ENCODE assay signal across 19 mouse cellular contexts in the genomic region with DNA sequence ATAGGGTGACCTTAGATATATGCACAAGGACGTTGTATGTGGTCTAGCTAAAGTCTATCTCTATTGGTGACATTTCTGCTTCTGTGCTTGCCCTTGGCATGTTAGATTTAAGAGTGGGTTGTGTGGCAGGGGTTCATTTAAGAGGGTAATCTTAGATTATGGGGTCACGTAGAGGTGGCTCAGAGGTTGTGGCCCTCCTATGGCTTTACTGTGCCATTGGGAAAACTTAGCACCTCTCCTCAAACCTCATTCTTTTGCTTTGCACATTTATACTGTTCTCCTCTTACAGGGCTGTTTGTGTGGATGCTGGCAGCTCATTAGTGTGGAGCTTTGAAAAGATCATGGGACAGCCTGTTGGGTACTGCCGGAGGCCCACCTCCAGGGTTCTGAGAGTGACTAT. TPM values are rescaled to one million over a fixed set of nuclear protein-coding genes. Genes with fewer than 3 reads are reported as not detected.
DNase-seq lines count a peak whose midpoint lies in the region; ATAC-seq and TF ChIP-seq lines count a peak whose summit lies in the region.
"Had no signal": no experiment of that assay in that cellular context is flagged by ENCODE, and none has a peak within 500 bp of the region (broad histone marks: within the 10 kb centered on the region; RNA-seq: fewer than 3 reads in every experiment).

No protein-coding gene starts in this region.

- no peak overlapping the region for H3K27ac ChIP-seq in limb, embryonic 12.5 days
- H3K27ac ChIP-seq: embryonic facial prominence, embryonic 10.5 days; embryonic facial prominence, embryonic 12.5 days; forebrain, embryonic 13.5 days; forebrain, embryonic 15.5 days had no signal

- no peak overlapping the region for H3K4me2 ChIP-seq in limb, embryonic 12.5 days
- H3K4me2 ChIP-seq: embryonic facial prominence, embryonic 12.5 days; forebrain, embryonic 13.5 days; forebrain, embryonic 15.5 days had no signal

- ATAC-seq in limb, embryonic 12.5 days (ENCODE audit: insufficient number of reproducible peaks, insufficient read depth, low FRiP score, low TSS enrichment, low read depth) = peak; percentile 71; the same call in 1 of the 2 replicates
- ATAC-seq: forebrain, embryonic 13.5 days; forebrain, embryonic 15.5 days; forebrain, postnatal 0 days had no signal

- H3K9me3 ChIP-seq in limb, embryonic 12.5 days = no peaks in the 10 kb centered on the region
- H3K9me3 ChIP-seq: embryonic facial prominence, embryonic 10.5 days; embryonic facial prominence, embryonic 12.5 days; forebrain, embryonic 13.5 days; forebrain, embryonic 15.5 days had no signal

- H3K27me3 ChIP-seq in limb, embryonic 12.5 days = peaks cover 4% of the 10 kb centered on the region; the same call in 1 of the 2 replicates
- H3K27me3 ChIP-seq: embryonic facial prominence, embryonic 12.5 days; forebrain, embryonic 13.5 days had no signal

- no peaks in the 10 kb centered on the region for H3K36me3 ChIP-seq in limb, embryonic 12.5 days
- H3K36me3 ChIP-seq: embryonic facial prominence, embryonic 10.5 days; embryonic facial prominence, embryonic 12.5 days; forebrain, embryonic 15.5 days had no signal

- TF ChIP-seq POLR2A in brain, embryonic 14.5 days (IDR thresholded peaks at IDR 0.05; ENCODE audit: borderline replicate concordance, extremely low read depth, insufficient read depth, insufficient read length, poor library complexity, severe bottlenecking) = no peak

- H3K9ac ChIP-seq in limb, embryonic 12.5 days (replicated peaks) = no peak overlapping the region
- H3K9ac ChIP-seq: embryonic facial prominence, embryonic 12.5 days; forebrain, embryonic 13.5 days; forebrain, embryonic 15.5 days; forebrain, postnatal 0 days had no signal

- peak; percentile 7 for DNase-seq in brain, embryonic 14.5 days (ENCODE audit: low read depth)
- DNase-seq in forelimb bud, embryonic 11.5 days (ENCODE audit: low read depth, low spot score) = peak; percentile 46
- DNase-seq in layer of hippocampus, adult 8-10 months (ENCODE audit: low spot score in 2 of 2) = no peak
- no peak for DNase-seq in thymus, postnatal 0 days (ENCODE audit: low spot score)
- DNase-seq: adrenal gland, adult 2 months; adrenal gland, postnatal 10 days; adrenal gland, postnatal 25 days; cerebellum, adult 11-12 months; cerebellum, adult 2 months; cerebellum, adult 9-10 months; cerebellum, postnatal 10 days; cerebellum, postnatal 25 days; forebrain, postnatal 0 days had no signal

- no peak for TF ChIP-seq CTCF in brain, embryonic 14.5 days (IDR thresholded peaks at IDR 0.05; ENCODE audit: borderline replicate concordance, extremely low read depth, insufficient read depth, insufficient read length)

- no peak overlapping the region for H3K4me3 ChIP-seq in limb, embryonic 12.5 days (replicated peaks)
- H3K4me3 ChIP-seq: embryonic facial prominence, embryonic 10.5 days; embryonic facial prominence, embryonic 12.5 days; forebrain, embryonic 13.5 days; forebrain, embryonic 15.5 days had no signal

- H3K4me1 ChIP-seq in limb, embryonic 12.5 days (replicated peaks) = peaks cover 14% of the 10 kb centered on the region
- H3K4me1 ChIP-seq: embryonic facial prominence, embryonic 10.5 days; embryonic facial prominence, embryonic 12.5 days had no signal

- WGBS in limb, embryonic 12.5 days = 29% methylated on average over 3 of the region's 3 CpGs

RNA-seq across cellular contexts. Expression of gene Pcdh8, which starts 30.6 kb away (rescaled TPM):
- polyA plus RNA-seq in brain, embryonic 14.5 days (2012; rRNA removed) = 64.5 and 68.9 TPM in 2 replicates
- 4.5 TPM in 2 replicates for polyA plus RNA-seq in limb, embryonic 12.5 days (2016; fragmentation: Nextera tagmentation; extraction: Ambion mirVana)
- total RNA-seq in layer of hippocampus, adult 8-10 months (2022) = 10 to 100 TPM; 62.3 to 64.6 (median 63.1) TPM
- 0.23 and 0.28 TPM in 2 replicates for polyA plus RNA-seq in thymus, postnatal 0 days (2015; fragmentation: Nextera tagmentation; extraction: Ambion mirVana)
- total RNA-seq: MEL had no signal

Comparison
In these comparisons a context has a peak if more than half of its experiments do, and no peak if none do; other contexts are left out.
1. DNase-seq: peak in brain, embryonic 14.5 days (single experiment) and forelimb bud, embryonic 11.5 days (single experiment); none in layer of hippocampus, adult 8-10 months (0 of 2) and thymus, postnatal 0 days (single experiment).
2. RNA of gene Pcdh8, which starts 30.6 kb away (polyA plus RNA-seq): 64.5 to 68.9 TPM in brain, embryonic 14.5 days; 4.5 TPM in limb, embryonic 12.5 days and 0.23 to 0.28 TPM in thymus, postnatal 0 days; every median in the first group is over 10 times any median in the second.